Mouse (Mus musculus) CH12F3 (cell line): ENCODE measurements around the gene Lrrc66.
"Not testable (repeated sequence)": the region's sequence is repeated elsewhere in the genome, so short reads cannot be mapped to it uniquely, and the experiment has no call there.

ENCODE experiments used
- in situ Hi-C: fragments of 300-500 bp; cut with MboI; formaldehyde crosslinking; loops from 2 replicates; pipeline ENCODE4 v1.14.3; 2020; ENCODE audit warnings: low sequenced_read_pairs

The Lrrc66 gene

GRCm38 (mm10) chr5:73615211-73615610, 17.1 kb downstream of the Lrrc66 start:
- in situ Hi-C loops = no loop called here

- in situ Hi-C loops = no loop called here
Observed at GRCm38 (mm10) chr5:73613296-73613695, 19.0 kb downstream of the Lrrc66 start.

- in situ Hi-C loops = no loop called here
Observed at GRCm38 (mm10) chr5:73611071-73611470, 21.3 kb downstream of the Lrrc66 start.

GRCm38 (mm10) chr5:73604964-73605363, 27.4 kb downstream of the Lrrc66 start:
- in situ Hi-C loops = no loop called here

GRCm38 (mm10) chr5:73604542-73604941, 27.8 kb downstream of the Lrrc66 start:
- in situ Hi-C loops = no loop called here

- in situ Hi-C loops = no loop called here
Observed at GRCm38 (mm10) chr5:73602865-73603264, 29.5 kb downstream of the Lrrc66 start.

- in situ Hi-C loops = no loop called here
Observed at GRCm38 (mm10) chr5:73601361-73601763, 31.0 kb downstream of the Lrrc66 start.

GRCm38 (mm10) chr5:73599991-73600390, 32.3 kb downstream of the Lrrc66 start:
- in situ Hi-C loops = no loop called here

- in situ Hi-C loops = no loop called here
Observed at GRCm38 (mm10) chr5:73598943-73599695, 33.2 kb downstream of the Lrrc66 start.

- in situ Hi-C loops = no loop called here
Observed at GRCm38 (mm10) chr5:73587119-73587518, 45.2 kb downstream of the Lrrc66 start.

- in situ Hi-C loops = no loop called here
Observed at GRCm38 (mm10) chr5:73586597-73586996, 45.7 kb downstream of the Lrrc66 start.

GRCm38 (mm10) chr5:73585212-73586115, 46.9 kb downstream of the Lrrc66 start:
- in situ Hi-C loops = no loop called here

- in situ Hi-C loops = not testable (repeated sequence)
Observed at GRCm38 (mm10) chr5:73584011-73584410, 48.3 kb downstream of the Lrrc66 start.

GRCm38 (mm10) chr5:73578131-73578530, 54.2 kb downstream of the Lrrc66 start:
- in situ Hi-C loops = no loop called here

- in situ Hi-C loops = no loop called here
Observed at GRCm38 (mm10) chr5:73576708-73577107, 55.6 kb downstream of the Lrrc66 start.

GRCm38 (mm10) chr5:73574616-73575015, 57.7 kb downstream of the Lrrc66 start:
- in situ Hi-C loops = no loop called here

- in situ Hi-C loops = no loop called here
Observed at GRCm38 (mm10) chr5:73573789-73574188, 58.5 kb downstream of the Lrrc66 start.

GRCm38 (mm10) chr5:73572846-73573245, 59.5 kb downstream of the Lrrc66 start:
- in situ Hi-C loops = no loop called here

- in situ Hi-C loops = no loop called here
Observed at GRCm38 (mm10) chr5:73571395-73572156, 60.8 kb downstream of the Lrrc66 start.

GRCm38 (mm10) chr5:73569181-73569580, 63.1 kb downstream of the Lrrc66 start:
- in situ Hi-C loops = no loop called here

- in situ Hi-C loops = no loop called here
Observed at GRCm38 (mm10) chr5:73566892-73567291, 65.4 kb downstream of the Lrrc66 start.
